Mouse (Mus musculus) cerebellum, adult 2 months (tissue): ENCODE measurements around the gene Igf2bp3. TPM values are rescaled to one million over a fixed set of nuclear protein-coding genes. Genes with fewer than 3 reads are reported as not detected.
A peak's percentile ranks its signal among the peaks of the same experiment; 100 is the strongest.

ENCODE experiments used
- DNase-seq, 2 experiments: peaks; one replicate each; pipeline ENCODE4 v3.0.0; 2021
- H3K27ac ChIP-seq: fragments of 200-500 bp; 2 replicates; pipeline ENCODE4 v1.5.1; 2012; ENCODE audit warnings: low read length, control low read depth, inconsistent platforms; ENCODE audit not compliant: insufficient read depth
- H3K27me3 ChIP-seq: fragments of 200-500 bp; 2 replicates; pipeline ENCODE4 v1.6.1; 2012; ENCODE audit warnings: inconsistent platforms, mild to moderate bottlenecking, low read length, moderate library complexity; ENCODE audit not compliant: control insufficient read depth, insufficient read depth
- H3K4me1 ChIP-seq: fragments of 200-500 bp; 2 replicates; pipeline ENCODE4 v1.6.1; 2011; ENCODE audit warnings: low read length; ENCODE audit not compliant: control insufficient read depth, insufficient read depth
- H3K4me3 ChIP-seq: fragments of 200-500 bp; replicated peaks from 2 replicates; pipeline ENCODE3; 2011; ENCODE audit warnings: mild to moderate bottlenecking, low read depth, low read length, control low read depth; ENCODE audit not compliant: insufficient read depth
- CTCF ChIP-seq: fragments of 200-500 bp; IDR thresholded peaks from 2 replicates; pipeline ENCODE4 v1.5.1; 2011; ENCODE audit warnings: low read depth, mild to moderate bottlenecking, control low read depth, low read length, moderate library complexity, borderline replicate concordance; ENCODE audit not compliant: insufficient read depth
- POLR2A ChIP-seq: fragments of 200-500 bp; IDR thresholded peaks from 2 replicates; pipeline ENCODE4 v1.6.1; 2011; ENCODE audit warnings: low read length, control low read depth, borderline replicate concordance; ENCODE audit not compliant: insufficient read depth
- WGBS: fragments of 180-500 bp; shearing (Covaris S2); methylation state at CpG from one replicate; pipeline ENCODE4 v1.1.7; 2018; 5-methylcytosine and 5-hydroxymethylcytosine counted together
- polyA plus RNA-seq: library from polyadenylated mRNA; depleted of rRNA; stranded (reverse); fragments of >200 nt; gene quantifications from 2 replicates; pipeline ENCODE4 v1.2.3, GENCODE M21; 2012

Gene Igf2bp3
- polyA plus RNA-seq, 1 experiment = 0.10 TPM

DNA sequence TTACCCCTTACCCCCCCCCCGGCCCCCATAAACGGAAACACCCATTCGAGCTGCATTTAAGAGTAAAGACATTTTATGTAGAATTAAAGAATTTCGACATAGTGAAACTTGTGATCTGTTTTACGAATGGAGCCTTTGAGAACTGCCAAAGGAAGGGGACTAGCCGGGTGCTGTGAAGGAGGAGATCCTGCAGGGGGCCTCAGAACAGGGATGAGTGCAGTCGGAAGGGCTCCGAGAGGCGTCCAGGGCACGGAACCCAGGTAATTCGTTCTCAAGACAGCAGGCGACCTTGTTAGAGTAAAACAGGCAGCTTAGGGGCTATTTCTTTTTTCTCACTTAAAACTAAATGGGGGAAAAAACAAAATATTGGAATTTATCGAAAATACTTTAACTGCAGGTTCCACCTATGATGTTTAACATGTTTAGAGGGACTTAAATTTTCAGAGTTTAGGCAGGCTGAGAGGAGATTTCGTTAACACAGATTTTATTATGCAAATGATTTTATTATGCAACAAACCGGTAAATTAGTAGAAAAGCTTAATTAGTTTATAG is 12.5 kb upstream of the Igf2bp3 start:
- Histone ChIP-seq H3K4me3 (no peak overlapping the region), H3K27ac (no peak overlapping the region), H3K27me3 (peaks cover 5% of the 10 kb centered on the region; the same call in 1 of the 2 replicates), H3K4me1 (no peaks in the 10 kb centered on the region)
- TF ChIP-seq CTCF = no peak
- no peak for TF ChIP-seq POLR2A
- DNase-seq = peak in 1 of 2 experiments; percentile 33
- 8% methylated on average over 15 of the region's 15 CpGs for WGBS

DNA sequence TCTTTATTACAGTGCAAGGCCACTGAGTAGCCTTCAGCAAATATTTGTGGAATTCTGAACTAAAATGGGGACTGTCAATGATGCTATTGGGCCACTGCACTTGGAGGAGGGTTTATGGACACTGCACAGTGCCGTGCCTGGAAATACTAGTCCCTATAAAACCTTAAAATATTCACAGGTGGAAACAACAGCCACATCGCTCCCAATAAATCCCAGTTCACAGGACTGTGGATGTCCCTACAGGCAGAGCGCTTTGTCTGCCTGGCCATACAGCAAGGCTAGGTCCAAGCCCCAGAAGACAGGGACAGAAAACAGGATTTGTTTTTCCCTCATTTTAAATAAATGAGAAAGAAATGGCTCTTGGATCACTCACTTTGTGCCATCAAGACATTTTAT is 11.0 kb upstream of the Igf2bp3 start:
- WGBS = 89% methylated on average over 3 of the region's 3 CpGs
- TF ChIP-seq CTCF (no peak), POLR2A (no peak)

DNA sequence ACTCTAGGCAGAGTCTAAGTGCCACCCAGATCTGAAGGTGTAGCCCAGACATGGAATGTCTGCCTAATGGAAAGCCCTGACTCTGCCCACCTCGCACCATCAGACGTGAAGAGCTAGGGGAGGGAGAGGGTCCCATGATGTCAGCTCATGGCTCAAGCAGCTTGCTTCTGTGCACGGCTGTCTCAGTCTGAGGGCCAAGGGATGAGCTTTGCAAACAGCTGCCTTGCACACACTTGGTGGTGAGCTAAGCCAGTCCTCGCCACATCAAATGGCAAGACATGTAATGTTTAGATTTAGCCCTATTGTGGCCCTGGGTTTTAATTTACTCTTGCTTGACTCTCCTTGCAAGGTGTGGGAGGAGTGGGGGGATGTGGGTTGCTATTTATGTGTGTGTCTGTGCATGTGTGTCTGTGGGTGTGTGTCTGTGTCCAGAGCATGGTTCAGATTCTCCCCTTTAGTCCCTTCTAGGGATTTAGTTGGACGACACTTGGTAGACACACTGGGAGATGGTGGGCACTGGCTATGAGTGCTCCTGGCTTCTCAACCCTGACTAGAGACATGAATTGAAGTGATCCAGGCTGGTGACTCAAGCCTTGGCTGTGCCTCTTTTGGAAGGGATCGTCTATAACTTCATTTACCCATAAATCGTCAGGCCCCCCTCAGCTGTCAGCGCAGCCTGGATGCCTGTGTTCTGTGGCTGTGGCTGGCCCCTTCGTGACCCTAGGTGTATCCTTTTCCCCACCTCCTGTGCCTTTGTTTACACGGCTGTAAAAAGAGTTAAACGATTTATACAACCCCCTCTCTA is 10.4 kb upstream of the Igf2bp3 start:
- WGBS = 60% methylated on average over 11 of the region's 11 CpGs
- H3K27me3 ChIP-seq = peaks cover 5% of the 10 kb centered on the region; the same call in 1 of the 2 replicates
- no peak for DNase-seq

More for the DNA sequence above, 11.0 kb upstream of the Igf2bp3 start:
- no peak for DNase-seq
- no peak overlapping the region for H3K4me3 ChIP-seq
- H3K27ac ChIP-seq = no peak overlapping the region
- H3K27me3 ChIP-seq = peaks cover 5% of the 10 kb centered on the region; the same call in 1 of the 2 replicates
- H3K4me1 ChIP-seq = no peaks in the 10 kb centered on the region

GRCm38 (mm10) chr6:49221906-49222305 is 7.1 kb upstream of the Igf2bp3 start:
- no peak for DNase-seq
- Histone ChIP-seq H3K27me3 (peaks cover 15% of the 10 kb centered on the region; the same call in 1 of the 2 replicates), H3K27ac (no peak overlapping the region), H3K4me3 (no peak overlapping the region), H3K4me1 (no peaks in the 10 kb centered on the region)
- no peak for TF ChIP-seq CTCF
- no peak for TF ChIP-seq POLR2A
- 8% methylated on average over 7 of the region's 7 CpGs for WGBS

More for the DNA sequence above, 10.4 kb upstream of the Igf2bp3 start:
- TF ChIP-seq CTCF (no peak), POLR2A (no peak)
- Histone ChIP-seq H3K4me3 (no peak overlapping the region), H3K4me1 (no peaks in the 10 kb centered on the region), H3K27ac (no peak overlapping the region)

DNA sequence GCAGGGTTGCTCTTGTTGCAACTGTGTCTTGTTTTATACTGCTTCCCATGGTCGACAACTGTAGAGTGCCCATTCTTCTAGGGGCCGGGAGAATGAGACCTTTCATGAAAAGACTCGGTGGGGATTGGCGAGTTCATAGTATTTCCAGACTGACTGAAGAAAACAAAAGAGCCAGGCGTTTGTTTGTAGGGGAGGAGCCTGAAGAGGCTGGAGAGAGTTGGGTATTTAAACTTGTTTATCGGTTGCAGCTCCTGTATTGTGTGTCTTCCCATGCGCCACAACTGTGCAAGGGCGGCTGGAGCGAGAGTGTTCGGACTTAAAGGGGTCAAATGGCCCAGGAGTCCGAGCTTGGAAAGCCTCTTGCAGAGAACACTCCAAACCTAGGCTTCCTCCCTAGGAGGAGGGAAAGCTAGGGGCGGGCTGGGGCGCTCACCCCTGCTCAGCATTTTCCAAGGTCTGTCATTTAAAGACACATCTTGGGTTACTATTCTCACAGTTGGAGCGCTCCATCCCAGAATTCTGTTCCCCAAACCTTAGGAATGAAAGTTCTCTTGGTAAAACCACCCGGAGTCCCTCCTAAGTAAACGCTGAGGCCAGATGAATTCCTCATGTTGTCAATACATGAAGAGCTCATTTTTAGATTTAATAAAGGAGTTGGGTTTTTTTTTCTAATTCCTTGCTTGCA is 5.3 kb upstream of the Igf2bp3 start:
- Histone ChIP-seq H3K27ac (no peak overlapping the region), H3K4me1 (no peaks in the 10 kb centered on the region), H3K27me3 (peaks cover 20% of the 10 kb centered on the region; the same call in 1 of the 2 replicates), H3K4me3 (no peak overlapping the region)
- no peak for DNase-seq
- no peak for TF ChIP-seq CTCF
- no peak for TF ChIP-seq POLR2A
- WGBS = 8% methylated on average over 16 of the region's 16 CpGs

DNA sequence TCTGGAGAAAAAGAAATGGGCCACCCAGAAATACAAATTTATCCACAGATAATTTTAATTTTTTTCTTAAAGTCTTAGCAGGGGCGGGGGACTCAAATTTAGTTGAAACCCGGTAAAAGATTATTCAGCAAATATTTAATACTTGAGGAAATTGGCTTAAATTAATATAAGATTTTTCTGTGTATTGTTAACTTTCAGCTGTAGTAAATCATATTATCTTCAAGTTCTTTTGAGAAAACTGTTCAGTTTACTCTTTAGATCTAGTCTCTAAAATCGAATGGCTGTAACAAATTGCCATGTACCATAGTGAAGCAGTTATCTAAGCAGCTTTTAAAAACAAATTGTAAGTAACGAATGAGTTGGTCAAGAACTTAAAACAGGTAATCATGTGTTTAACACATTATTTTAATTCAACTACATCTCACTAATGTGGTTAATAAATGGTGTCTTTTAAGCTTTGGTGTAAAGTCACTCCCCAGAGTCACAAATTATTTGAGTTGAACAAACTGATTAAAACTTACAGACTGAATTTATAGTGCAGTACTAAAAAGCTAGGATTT is 4.3 kb upstream of the Igf2bp3 start:
- DNase-seq = no peak
- Histone ChIP-seq H3K27ac (no peak overlapping the region), H3K4me3 (no peak overlapping the region), H3K27me3 (peaks cover 26% of the 10 kb centered on the region; the same call in 1 of the 2 replicates), H3K4me1 (no peaks in the 10 kb centered on the region)
- no peak for TF ChIP-seq CTCF
- 39% methylated on average over 4 of the region's 4 CpGs for WGBS

GRCm38 (mm10) chr6:49218275-49218802 is 3.6 kb upstream of the Igf2bp3 start:
- no peaks in the 10 kb centered on the region for H3K4me1 ChIP-seq
- no peak overlapping the region for H3K27ac ChIP-seq
- no peak overlapping the region for H3K4me3 ChIP-seq
- peak in 1 of 2 experiments; percentile 33 for DNase-seq
- peaks cover 30% of the 10 kb centered on the region; the same call in 1 of the 2 replicates for H3K27me3 ChIP-seq
- 1% methylated on average over 31 of the region's 31 CpGs for WGBS
- TF ChIP-seq CTCF = no peak
- TF ChIP-seq POLR2A = no peak
